Mouse (Mus musculus): Measurements from ENCODE around the gene Dirc2. TPM values are rescaled to one million over a fixed set of nuclear protein-coding genes. Genes with fewer than 3 reads are reported as not detected.

Dirc2 gene
- polyA plus RNA-seq, 1 experiment from 2014 or later = 25.9 TPM

DNA sequence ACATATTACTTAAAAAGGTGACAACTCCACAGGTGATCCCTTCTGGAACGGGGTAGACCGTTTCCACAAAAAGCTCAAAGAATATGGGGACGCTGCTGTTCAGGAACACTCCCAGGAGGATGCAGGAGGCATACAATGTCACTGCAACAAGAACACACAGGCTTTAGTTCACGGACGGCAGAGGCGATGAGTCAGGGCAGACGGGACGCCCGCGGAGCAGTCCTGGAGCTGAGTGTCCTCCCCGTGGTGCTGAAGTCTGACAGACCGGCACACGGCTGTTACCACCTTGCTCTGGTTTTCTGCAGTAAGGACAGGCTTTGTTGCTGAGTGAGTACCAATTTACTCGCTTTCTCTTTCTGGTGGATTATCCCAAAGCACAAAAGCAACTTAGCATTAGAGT is 64.4 kb downstream of the Dirc2 start:
- H3K27ac ChIP-seq = no peak overlapping the region
- H3K4me2 ChIP-seq (replicated peaks) = no peak overlapping the region
- H3K27me3 ChIP-seq = no peaks in the 10 kb centered on the region
- no peak overlapping the region for H3K4me3 ChIP-seq
- 0 out of 2 replicates have a peak, but pooled peaks cover 6% of the 10 kb centered on the region for H3K36me3 ChIP-seq
- no peak overlapping the region for H3K9ac ChIP-seq
- no peaks in the 10 kb centered on the region for H3K9me3 ChIP-seq
- H3K4me1 ChIP-seq = no peaks in the 10 kb centered on the region
- WGBS = 77% methylated on average over 14 of the region's 14 CpGs
- no peak for ATAC-seq (ENCODE audit: insufficient number of reproducible peaks, insufficient read depth, low FRiP score, low TSS enrichment)

DNA sequence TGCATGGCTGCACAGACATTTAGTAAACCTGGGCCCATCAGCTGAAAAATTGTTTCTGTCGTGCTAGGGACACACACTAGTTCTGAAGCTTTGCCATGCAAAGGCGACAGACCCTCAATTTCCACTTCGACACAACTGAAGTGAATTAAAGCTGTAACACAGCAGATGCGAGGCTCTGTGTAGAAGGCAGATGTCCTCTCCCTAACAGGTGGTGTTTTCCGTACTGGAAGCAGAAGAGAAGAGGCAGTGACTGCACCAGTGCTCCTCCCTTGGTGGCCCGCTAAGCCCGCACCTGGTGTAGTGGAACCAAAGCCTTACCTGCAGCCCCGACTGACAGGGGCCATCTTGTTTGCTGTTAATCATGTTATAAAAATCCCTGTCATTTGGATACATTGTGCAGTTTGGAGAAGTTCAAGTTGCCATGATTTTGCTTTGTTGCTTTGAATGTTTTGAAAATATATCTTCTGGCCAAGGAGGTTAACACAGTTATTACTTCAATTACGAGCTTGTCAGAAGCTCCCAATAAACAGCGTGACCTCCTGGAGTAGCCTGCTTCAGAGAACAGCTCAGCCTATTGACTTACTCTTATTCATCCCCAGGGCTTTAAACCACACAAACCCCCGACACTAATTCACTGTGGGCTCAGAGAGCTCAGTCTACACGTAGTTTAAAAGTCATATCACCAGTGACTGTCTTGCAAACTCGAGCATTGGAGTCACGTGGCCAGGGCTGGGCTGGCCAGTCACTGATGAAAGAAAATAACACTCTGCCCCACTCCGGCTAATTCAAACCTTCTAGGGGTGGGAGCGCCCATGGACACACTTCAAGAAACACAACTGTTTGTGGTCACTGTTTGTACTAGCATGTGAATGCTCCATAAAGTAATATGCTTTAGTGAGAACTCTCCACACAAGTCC is 65.1 kb downstream of the Dirc2 start:
- Histone ChIP-seq H3K27ac (no peak overlapping the region), H3K27me3 (no peaks in the 10 kb centered on the region), H3K9me3 (no peaks in the 10 kb centered on the region), H3K36me3 (0 out of 2 replicates have a peak, but pooled peaks cover 6% of the 10 kb centered on the region), H3K9ac (no peak overlapping the region), H3K4me3 (no peak overlapping the region), H3K4me2 (replicated peaks) (no peak overlapping the region), H3K4me1 (no peaks in the 10 kb centered on the region)
- ATAC-seq (ENCODE audit: insufficient number of reproducible peaks, insufficient read depth, low FRiP score, low TSS enrichment) = no peak
- 65% methylated on average over 16 of the region's 16 CpGs for WGBS

DNA sequence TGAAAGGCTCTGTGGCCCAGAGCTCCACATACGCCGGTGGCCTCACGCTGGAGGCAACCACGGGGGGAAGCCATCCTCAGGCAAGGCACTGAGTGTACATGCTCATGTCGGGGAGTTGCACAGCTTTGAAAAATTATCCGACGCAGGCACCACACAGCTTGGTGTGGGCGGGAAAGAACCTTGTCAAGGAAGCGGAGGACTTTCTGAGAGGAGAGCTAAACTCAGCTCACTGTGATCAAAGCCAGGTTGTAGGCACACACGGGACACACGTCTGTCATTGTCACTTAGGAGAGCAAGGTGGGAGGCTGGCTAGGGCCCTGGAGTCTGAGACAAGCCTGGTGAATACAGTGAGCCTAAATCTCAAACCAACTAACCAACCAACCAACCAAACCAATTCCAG is 67.3 kb downstream of the Dirc2 start:
- no peak overlapping the region for H3K4me3 ChIP-seq
- H3K4me1 ChIP-seq = no peaks in the 10 kb centered on the region
- 52% methylated on average over 11 of the region's 11 CpGs for WGBS
- H3K36me3 ChIP-seq = 0 out of 2 replicates have a peak, but pooled peaks cover 15% of the 10 kb centered on the region
- no peak for ATAC-seq (ENCODE audit: insufficient number of reproducible peaks, insufficient read depth, low FRiP score, low TSS enrichment)
- no peak overlapping the region for H3K27ac ChIP-seq
- H3K4me2 ChIP-seq (replicated peaks) = no peak overlapping the region
- no peaks in the 10 kb centered on the region for H3K9me3 ChIP-seq
- H3K9ac ChIP-seq = no peak overlapping the region
- H3K27me3 ChIP-seq = no peaks in the 10 kb centered on the region

DNA sequence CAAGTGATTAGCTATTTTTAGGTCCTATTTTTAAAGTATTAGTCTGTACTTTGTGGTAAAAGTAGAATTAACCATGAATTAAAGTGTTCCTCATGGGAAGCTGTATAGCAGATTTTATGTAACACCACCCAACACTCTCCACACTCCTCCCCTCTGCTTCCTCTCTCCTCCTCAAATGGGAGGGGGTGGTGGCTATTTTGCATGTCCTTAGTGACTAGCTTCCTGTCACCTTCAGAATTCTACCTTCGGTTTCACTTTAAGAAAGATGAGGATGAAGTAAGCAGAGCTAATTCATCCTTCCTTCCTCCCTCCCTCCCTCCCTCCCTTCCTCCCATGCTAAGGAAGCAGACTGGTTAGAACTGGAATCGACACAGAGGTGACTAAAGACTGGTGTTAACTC is 73.1 kb downstream of the Dirc2 start:
- Histone ChIP-seq H3K4me2 (replicated peaks) (no peak overlapping the region), H3K27me3 (no peaks in the 10 kb centered on the region), H3K36me3 (peaks cover 19% of the 10 kb centered on the region), H3K4me1 (no peaks in the 10 kb centered on the region), H3K9me3 (no peaks in the 10 kb centered on the region), H3K4me3 (no peak overlapping the region), H3K9ac (no peak overlapping the region), H3K27ac (no peak overlapping the region)
- WGBS = 88% methylated on average over 2 of the region's 2 CpGs
- ATAC-seq (ENCODE audit: insufficient number of reproducible peaks, insufficient read depth, low FRiP score, low TSS enrichment) = no peak

DNA sequence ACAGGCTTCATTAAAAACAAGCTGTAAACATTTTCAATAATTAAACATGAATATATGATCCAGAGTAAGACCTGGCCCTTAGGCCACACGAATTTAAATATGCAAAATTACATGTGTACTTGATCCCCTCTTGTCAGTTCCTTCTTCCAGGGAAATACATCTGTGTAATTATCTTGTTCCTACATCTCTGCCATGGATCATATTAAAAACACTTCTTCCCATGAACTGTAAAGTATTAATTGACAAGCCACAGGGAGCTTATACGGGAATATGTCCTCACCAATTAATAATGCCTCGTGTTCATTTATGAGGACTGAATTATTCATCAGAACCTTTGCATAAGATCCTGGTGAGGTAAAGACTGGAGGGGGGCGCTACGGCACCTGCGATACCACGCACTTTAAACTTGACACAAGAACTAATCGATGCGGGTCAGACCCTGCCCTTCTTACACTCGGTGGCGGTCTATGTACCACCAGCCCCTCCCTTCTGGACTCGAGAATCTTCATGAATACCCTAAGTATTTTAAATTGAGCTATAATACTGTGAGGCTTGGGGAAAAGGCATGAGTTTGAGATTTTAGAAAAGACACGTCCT is 74.8 kb downstream of the Dirc2 start:
- ATAC-seq (ENCODE audit: insufficient number of reproducible peaks, insufficient read depth, low FRiP score, low TSS enrichment) = no peak
- Histone ChIP-seq H3K36me3 (peaks cover 19% of the 10 kb centered on the region), H3K4me2 (replicated peaks) (no peak overlapping the region), H3K27ac (no peak overlapping the region), H3K4me3 (no peak overlapping the region), H3K9ac (no peak overlapping the region), H3K9me3 (no peaks in the 10 kb centered on the region), H3K4me1 (no peaks in the 10 kb centered on the region), H3K27me3 (no peaks in the 10 kb centered on the region)
- WGBS = 91% methylated on average over 13 of the region's 13 CpGs

DNA sequence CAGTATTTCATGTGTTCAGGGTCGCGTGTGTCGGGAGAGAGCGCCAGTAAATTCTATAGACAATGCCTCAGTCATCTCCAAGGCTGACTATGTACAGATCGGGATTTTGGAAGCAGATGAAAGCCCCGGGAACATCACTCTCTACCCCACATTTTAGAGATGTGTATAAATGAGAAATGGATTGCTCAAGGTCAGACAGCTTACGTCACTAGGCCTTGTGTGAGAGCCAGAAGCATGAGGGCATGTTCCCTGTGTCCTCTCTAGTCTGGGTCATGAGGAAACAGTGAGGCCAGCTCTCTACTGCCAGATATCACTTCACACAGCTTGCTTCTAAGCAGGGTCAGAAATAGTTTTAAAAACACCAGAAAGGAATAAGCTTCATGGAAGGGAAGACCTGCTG is 77.5 kb downstream of the Dirc2 start:
- Histone ChIP-seq H3K27me3 (no peaks in the 10 kb centered on the region), H3K4me3 (no peak overlapping the region), H3K9me3 (no peaks in the 10 kb centered on the region), H3K9ac (no peak overlapping the region), H3K36me3 (peaks cover 10% of the 10 kb centered on the region), H3K4me1 (no peaks in the 10 kb centered on the region), H3K27ac (no peak overlapping the region), H3K4me2 (replicated peaks) (no peak overlapping the region)
- WGBS = 93% methylated on average over 7 of the region's 7 CpGs
- ATAC-seq (ENCODE audit: insufficient number of reproducible peaks, insufficient read depth, low FRiP score, low TSS enrichment) = no peak

DNA sequence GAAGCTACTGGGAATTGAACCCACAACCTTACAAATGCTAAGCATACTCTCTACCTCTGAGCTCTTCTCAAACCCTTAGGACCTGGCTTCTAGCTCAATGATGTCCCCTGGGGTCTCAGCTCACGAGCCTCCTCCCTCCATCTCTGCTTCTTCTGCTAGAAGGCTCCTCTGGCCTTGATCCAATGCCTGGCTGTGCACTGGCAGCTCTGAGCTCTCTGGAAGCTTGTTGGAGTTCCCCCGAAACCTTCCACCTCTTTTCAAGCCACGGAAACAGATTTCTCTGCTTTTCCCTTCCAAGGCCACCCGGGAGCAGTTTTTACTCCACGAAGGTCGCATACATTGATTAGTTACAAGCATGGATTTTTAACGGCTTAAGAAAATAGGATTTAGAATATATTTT is 82.7 kb downstream of the Dirc2 start:
- H3K27ac ChIP-seq = no peak overlapping the region
- no peak overlapping the region for H3K4me2 ChIP-seq (replicated peaks)
- H3K4me3 ChIP-seq = no peak overlapping the region
- no peak overlapping the region for H3K9ac ChIP-seq
- no peaks in the 10 kb centered on the region for H3K36me3 ChIP-seq
- ATAC-seq (ENCODE audit: insufficient number of reproducible peaks, insufficient read depth, low FRiP score, low TSS enrichment) = no peak
- H3K4me1 ChIP-seq = peaks cover 6% of the 10 kb centered on the region
- WGBS = 72% methylated on average over 7 of the region's 7 CpGs
- H3K9me3 ChIP-seq = no peaks in the 10 kb centered on the region
- H3K27me3 ChIP-seq = no peaks in the 10 kb centered on the region

DNA sequence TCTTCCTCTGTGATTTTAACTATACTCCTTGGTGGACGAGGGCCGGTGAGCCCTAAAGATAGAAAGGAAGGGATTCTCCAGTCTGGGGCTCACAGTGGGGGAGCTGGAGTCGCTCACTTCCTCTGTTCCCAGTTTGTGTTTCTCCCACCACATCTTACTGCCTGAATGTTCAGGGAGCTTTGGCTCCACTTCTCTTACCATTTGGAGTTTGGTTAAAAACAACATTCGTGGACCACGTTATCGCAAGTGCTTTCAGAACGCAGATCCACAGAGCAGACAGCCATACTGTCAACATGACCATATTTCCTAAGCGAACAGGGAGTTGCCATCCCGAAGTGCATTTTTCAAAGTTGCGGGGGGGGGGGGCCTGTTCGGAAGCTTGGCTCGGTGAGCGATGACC is 84.1 kb downstream of the Dirc2 start:
- no peak overlapping the region for H3K9ac ChIP-seq
- no peak overlapping the region for H3K4me3 ChIP-seq
- H3K4me2 ChIP-seq (replicated peaks) = no peak overlapping the region
- no peaks in the 10 kb centered on the region for H3K9me3 ChIP-seq
- H3K4me1 ChIP-seq = peaks cover 11% of the 10 kb centered on the region
- no peak overlapping the region for H3K27ac ChIP-seq
- H3K27me3 ChIP-seq = no peaks in the 10 kb centered on the region
- ATAC-seq (ENCODE audit: insufficient number of reproducible peaks, insufficient read depth, low FRiP score, low TSS enrichment) = no peak
- 76% methylated on average over 13 of the region's 13 CpGs for WGBS
- no peaks in the 10 kb centered on the region for H3K36me3 ChIP-seq

DNA sequence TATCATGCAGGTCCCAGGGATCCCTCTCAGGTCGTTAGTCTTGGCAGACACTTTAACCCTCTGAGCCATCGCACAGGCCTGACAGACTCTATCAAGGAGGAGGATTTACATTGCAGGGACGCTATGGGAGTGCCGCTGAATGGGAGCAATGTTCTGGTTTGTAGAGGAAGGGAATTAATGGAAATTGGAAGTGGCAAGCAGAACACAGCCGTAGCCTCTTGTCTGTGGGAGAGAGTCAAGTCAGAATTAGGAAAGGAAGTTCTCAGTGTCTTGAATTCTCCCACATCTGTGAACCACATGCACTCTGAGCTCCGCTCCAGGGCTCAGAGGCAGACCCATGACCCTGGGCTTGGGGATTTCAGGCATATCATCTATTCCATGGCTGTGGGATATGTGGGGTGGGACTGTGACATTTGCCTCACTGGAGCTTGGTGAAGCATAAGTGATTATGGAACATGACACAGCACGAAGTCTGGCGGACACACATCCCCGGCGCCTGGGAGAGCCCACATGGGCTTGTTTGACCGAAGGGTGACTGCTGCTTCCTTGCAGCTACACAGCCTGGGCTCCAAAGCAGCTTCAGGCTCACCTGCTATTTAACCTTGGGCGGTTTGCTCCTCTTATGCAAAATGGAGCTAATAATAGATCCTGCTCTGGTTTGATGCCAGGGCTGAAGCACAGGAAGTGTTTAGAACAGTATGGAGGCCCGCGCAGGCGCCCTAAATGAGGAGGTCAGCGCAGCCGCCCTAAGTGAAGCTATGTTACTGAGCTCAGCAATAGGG is 87.6 kb downstream of the Dirc2 start:
- Histone ChIP-seq H3K27me3 (no peaks in the 10 kb centered on the region), H3K27ac (peak overlapping the region; percentile 41; the same call in 1 of the 2 replicates), H3K4me1 (peaks cover 11% of the 10 kb centered on the region), H3K9me3 (no peaks in the 10 kb centered on the region), H3K4me3 (no peak overlapping the region), H3K9ac (no peak overlapping the region), H3K4me2 (replicated peaks) (peak overlapping the region; percentile 1; the same call in 1 of the 2 replicates), H3K36me3 (no peaks in the 10 kb centered on the region)
- 37% methylated on average over 17 of the region's 17 CpGs for WGBS
- peak; percentile 88 for ATAC-seq (ENCODE audit: insufficient number of reproducible peaks, insufficient read depth, low FRiP score, low TSS enrichment)

DNA sequence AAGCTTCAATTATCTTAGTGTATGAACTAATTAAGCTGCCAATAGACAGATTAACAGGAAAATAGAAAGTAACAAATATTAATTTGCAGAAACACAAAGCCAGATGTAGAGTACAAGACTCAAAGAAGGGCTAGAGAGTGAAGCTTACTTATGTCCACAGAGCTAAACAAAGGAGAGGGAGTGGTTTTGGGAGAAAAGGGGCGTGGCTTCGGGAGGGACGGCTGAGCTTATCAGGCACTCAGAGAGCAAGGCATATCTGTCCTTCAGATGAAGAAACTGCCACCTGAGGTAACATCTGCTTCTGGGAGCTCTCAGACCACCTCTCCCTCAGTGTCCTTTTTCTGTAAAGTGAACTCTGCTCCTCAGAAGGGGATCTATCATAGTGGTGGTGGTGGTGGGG is 90.7 kb downstream of the Dirc2 start:
- Histone ChIP-seq H3K4me1 (peaks cover 11% of the 10 kb centered on the region), H3K36me3 (no peaks in the 10 kb centered on the region), H3K4me3 (no peak overlapping the region), H3K27me3 (no peaks in the 10 kb centered on the region), H3K4me2 (replicated peaks) (no peak overlapping the region), H3K27ac (no peak overlapping the region), H3K9ac (no peak overlapping the region), H3K9me3 (no peaks in the 10 kb centered on the region)
- ATAC-seq (ENCODE audit: insufficient number of reproducible peaks, insufficient read depth, low FRiP score, low TSS enrichment) = no peak
- 47% methylated on average over 3 of the region's 3 CpGs for WGBS

DNA sequence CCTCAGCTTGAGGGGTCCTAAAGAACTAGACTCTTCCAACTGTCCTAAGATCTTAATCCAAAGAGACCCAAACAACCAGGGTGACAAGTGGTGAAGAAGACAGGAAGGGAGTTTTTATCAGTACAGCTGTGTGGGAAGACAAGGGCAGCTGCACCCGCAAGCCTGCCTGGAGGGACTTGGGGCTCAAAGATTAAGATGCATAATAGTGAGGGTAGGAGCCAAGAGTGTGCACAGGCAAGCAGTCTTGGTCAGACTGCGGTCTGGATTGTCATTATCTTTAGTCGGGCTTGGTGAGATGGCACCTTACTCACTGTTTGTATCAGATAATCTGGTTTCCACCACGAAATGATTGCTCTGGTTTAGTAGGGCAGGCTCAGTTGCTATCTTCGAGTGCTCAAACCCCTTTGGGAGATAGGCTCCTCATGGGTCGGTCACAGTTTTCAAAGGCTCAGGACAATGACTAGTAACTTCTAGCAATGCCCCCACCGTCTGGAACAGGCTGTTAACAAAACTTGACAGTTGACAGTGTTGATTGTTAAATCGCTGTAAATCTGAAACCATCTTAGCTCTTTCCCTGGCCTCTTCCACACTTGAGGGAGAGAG is 91.5 kb downstream of the Dirc2 start:
- no peaks in the 10 kb centered on the region for H3K36me3 ChIP-seq
- H3K9ac ChIP-seq = no peak overlapping the region
- peaks cover 11% of the 10 kb centered on the region for H3K4me1 ChIP-seq
- no peak overlapping the region for H3K4me3 ChIP-seq
- no peak overlapping the region for H3K4me2 ChIP-seq (replicated peaks)
- ATAC-seq (ENCODE audit: insufficient number of reproducible peaks, insufficient read depth, low FRiP score, low TSS enrichment) = no peak
- no peaks in the 10 kb centered on the region for H3K9me3 ChIP-seq
- WGBS = 73% methylated on average over 8 of the region's 8 CpGs
- no peaks in the 10 kb centered on the region for H3K27me3 ChIP-seq
- H3K27ac ChIP-seq = no peak overlapping the region
